Mouse (Mus musculus) hindbrain, embryonic 15.5 days (tissue): Measurements from ENCODE around the gene Camk2b. TPM values are rescaled to one million over a fixed set of nuclear protein-coding genes. Genes with fewer than 3 reads are reported as not detected.
"Not testable (repeated sequence)": the region's sequence is repeated elsewhere in the genome, so short reads cannot be mapped to it uniquely, and the experiment has no call there.

ENCODE experiments used
- ATAC-seq: fragments of 200-750 bp; cut with Nextera tagmentation; 2 replicates; pipeline ENCODE4 v1.8.0; 2017; ENCODE audit warnings: low read depth, moderate number of reproducible peaks, moderate TSS enrichment; ENCODE audit not compliant: low FRiP score
- H3K27ac ChIP-seq: fragments of 300-500 bp; sonication (generic); replicated peaks from 2 replicates; pipeline ENCODE4 v1.5.1; 2015; ENCODE audit warnings: mild to moderate bottlenecking, inconsistent platforms
- H3K27me3 ChIP-seq: fragments of 300-500 bp; sonication (generic); 2 replicates; pipeline ENCODE4 v1.6.1; 2015; ENCODE audit warnings: control low read depth, inconsistent platforms
- H3K36me3 ChIP-seq: fragments of 300-500 bp; sonication (generic); 2 replicates; pipeline ENCODE4 v1.6.1; 2015; ENCODE audit warnings: control low read depth, inconsistent platforms
- H3K4me1 ChIP-seq: fragments of 300-500 bp; sonication (generic); replicated peaks from 2 replicates; pipeline ENCODE4 v1.6.1; 2015; ENCODE audit warnings: control low read depth, inconsistent platforms
- H3K4me2 ChIP-seq: fragments of 300-500 bp; sonication (generic); 2 replicates; pipeline ENCODE4 v1.6.1; 2015; ENCODE audit warnings: moderate library complexity, mild to moderate bottlenecking, inconsistent platforms
- H3K4me3 ChIP-seq: fragments of 300-500 bp; sonication (generic); 2 replicates; pipeline ENCODE4 v1.5.1; 2015; ENCODE audit warnings: mild to moderate bottlenecking, inconsistent platforms
- H3K9ac ChIP-seq: fragments of 300-500 bp; sonication (generic); 2 replicates; pipeline ENCODE4 v1.6.1; 2015; ENCODE audit warnings: inconsistent platforms
- H3K9me3 ChIP-seq: fragments of 300-500 bp; sonication (generic); 2 replicates; pipeline ENCODE4 v1.6.1; 2016; ENCODE audit warnings: control low read depth, inconsistent platforms
- WGBS: fragments of 180-500 bp; shearing (Covaris S2); methylation state at CpG from one replicate; pipeline ENCODE4 v1.1.7; 2015; 5-methylcytosine and 5-hydroxymethylcytosine counted together
- polyA plus RNA-seq: library from polyadenylated mRNA; unstranded; fragments of >200 nt; fragmentation: Nextera tagmentation; extraction: Ambion mirVana; gene quantifications from 2 replicates; pipeline ENCODE4 v1.2.1, GENCODE M21; 2015

The Camk2b gene
- polyA plus RNA-seq, 1 experiment from 2014 or later = 145 TPM

- H3K27me3 ChIP-seq = no peaks in the 10 kb centered on the region
- no peaks in the 10 kb centered on the region for H3K9me3 ChIP-seq
- H3K4me1 ChIP-seq = 0 out of 2 replicates have a peak, but pooled peaks cover 5% of the 10 kb centered on the region
- 54% methylated on average over 10 of the region's 10 CpGs for WGBS
- no peaks in the 10 kb centered on the region for H3K36me3 ChIP-seq
- no peak overlapping the region for H3K27ac ChIP-seq
- H3K4me2 ChIP-seq = no peak overlapping the region
- no peak overlapping the region for H3K9ac ChIP-seq
- H3K4me3 ChIP-seq = no peak overlapping the region
- ATAC-seq = no peak
Observed at GRCm38 (mm10) chr11:5948546-5949250, 117.5 kb downstream of the Camk2b start.

- Histone ChIP-seq H3K9me3 (no peaks in the 10 kb centered on the region), H3K36me3 (no peaks in the 10 kb centered on the region), H3K4me2 (no peak overlapping the region), H3K9ac (no peak overlapping the region), H3K27me3 (no peaks in the 10 kb centered on the region), H3K27ac (no peak overlapping the region), H3K4me3 (no peak overlapping the region), H3K4me1 (0 out of 2 replicates have a peak, but pooled peaks cover 5% of the 10 kb centered on the region)
- WGBS = 61% methylated on average over 4 of the region's 4 CpGs
- ATAC-seq = no peak
Observed at GRCm38 (mm10) chr11:5947796-5948195, 118.4 kb downstream of the Camk2b start.

- 87% methylated on average over 2 of the region's 2 CpGs for WGBS
- H3K36me3 ChIP-seq = no peaks in the 10 kb centered on the region
- no peak overlapping the region for H3K4me2 ChIP-seq
- H3K27ac ChIP-seq = no peak overlapping the region
- H3K4me3 ChIP-seq = no peak overlapping the region
- H3K9ac ChIP-seq = no peak overlapping the region
- 0 out of 2 replicates have a peak, but pooled peaks cover 4% of the 10 kb centered on the region for H3K4me1 ChIP-seq
- no peak for ATAC-seq
- no peaks in the 10 kb centered on the region for H3K27me3 ChIP-seq
- H3K9me3 ChIP-seq = no peaks in the 10 kb centered on the region
Observed at GRCm38 (mm10) chr11:5945096-5945495, 121.1 kb downstream of the Camk2b start.

GRCm38 (mm10) chr11:5942966-5943365 is 123.2 kb downstream of the Camk2b start:
- H3K4me3 ChIP-seq = no peak overlapping the region

GRCm38 (mm10) chr11:5934531-5934930 is 131.6 kb downstream of the Camk2b start:
- H3K36me3 ChIP-seq, H3K4me1 ChIP-seq, H3K9me3 ChIP-seq, H3K4me2 ChIP-seq, ATAC-seq, H3K4me3 ChIP-seq, H3K9ac ChIP-seq, H3K27me3 ChIP-seq, H3K27ac ChIP-seq: not testable (repeated sequence)
- WGBS = 94% methylated on average over 11 of the region's 11 CpGs

More at GRCm38 (mm10) chr11:5942966-5943365, 123.2 kb downstream of the Camk2b start:
- no peak for ATAC-seq
- Histone ChIP-seq H3K27me3 (no peaks in the 10 kb centered on the region), H3K4me1 (no peaks in the 10 kb centered on the region), H3K4me2 (no peak overlapping the region), H3K9me3 (no peaks in the 10 kb centered on the region), H3K9ac (no peak overlapping the region), H3K27ac (no peak overlapping the region), H3K36me3 (no peaks in the 10 kb centered on the region)
- 55% methylated on average over 6 of the region's 6 CpGs for WGBS

- not testable (repeated sequence) for H3K27ac ChIP-seq, H3K27me3 ChIP-seq, H3K4me2 ChIP-seq, H3K36me3 ChIP-seq, H3K9me3 ChIP-seq, H3K4me3 ChIP-seq, H3K9ac ChIP-seq, ATAC-seq, H3K4me1 ChIP-seq
- 91% methylated on average over 6 of the region's 6 CpGs for WGBS
Observed at GRCm38 (mm10) chr11:5931947-5932346, 134.2 kb downstream of the Camk2b start.

GRCm38 (mm10) chr11:5930578-5930977 is 135.6 kb downstream of the Camk2b start:
- no peak overlapping the region for H3K27ac ChIP-seq
- no peak overlapping the region for H3K4me3 ChIP-seq
- H3K9ac ChIP-seq = no peak overlapping the region
- no peaks in the 10 kb centered on the region for H3K4me1 ChIP-seq
- 52% methylated on average over 1 of the region's 1 CpGs for WGBS
- H3K36me3 ChIP-seq = no peaks in the 10 kb centered on the region
- ATAC-seq = no peak
- H3K27me3 ChIP-seq = no peaks in the 10 kb centered on the region
- H3K4me2 ChIP-seq = no peak overlapping the region
- no peaks in the 10 kb centered on the region for H3K9me3 ChIP-seq

- no peak overlapping the region for H3K4me3 ChIP-seq
- no peaks in the 10 kb centered on the region for H3K4me1 ChIP-seq
- H3K9ac ChIP-seq = no peak overlapping the region
- ATAC-seq = no peak
- H3K9me3 ChIP-seq = no peaks in the 10 kb centered on the region
- H3K4me2 ChIP-seq = no peak overlapping the region
- H3K27ac ChIP-seq = no peak overlapping the region
- WGBS = 84% methylated on average over 3 of the region's 3 CpGs
- H3K27me3 ChIP-seq = no peaks in the 10 kb centered on the region
- no peaks in the 10 kb centered on the region for H3K36me3 ChIP-seq
Observed at GRCm38 (mm10) chr11:5926696-5927220, 139.4 kb downstream of the Camk2b start.

GRCm38 (mm10) chr11:5924699-5925098 is 141.5 kb downstream of the Camk2b start:
- Histone ChIP-seq H3K27me3 (no peaks in the 10 kb centered on the region), H3K4me1 (no peaks in the 10 kb centered on the region), H3K9me3 (no peaks in the 10 kb centered on the region), H3K27ac (no peak overlapping the region), H3K4me2 (no peak overlapping the region), H3K4me3 (no peak overlapping the region), H3K9ac (no peak overlapping the region), H3K36me3 (no peaks in the 10 kb centered on the region)
- WGBS = 61% methylated on average over 8 of the region's 8 CpGs
- ATAC-seq = no peak

- Histone ChIP-seq H3K9ac (no peak overlapping the region), H3K4me1 (no peaks in the 10 kb centered on the region), H3K4me3 (no peak overlapping the region), H3K27ac (no peak overlapping the region), H3K36me3 (no peaks in the 10 kb centered on the region), H3K27me3 (no peaks in the 10 kb centered on the region), H3K4me2 (no peak overlapping the region), H3K9me3 (no peaks in the 10 kb centered on the region)
- ATAC-seq = no peak
- 39% methylated on average over 16 of the region's 17 CpGs for WGBS
Observed at GRCm38 (mm10) chr11:5920323-5920960, 145.7 kb downstream of the Camk2b start.
